Mouse (Mus musculus) G1E (cell line): ENCODE results near the gene Rgs2.

ENCODE experiments used
- CTCF ChIP-seq: IDR thresholded peaks from 2 replicates; pipeline ENCODE4 v1.5.1; 2012; ENCODE audit warnings: low read depth, low read length, inconsistent platforms, mixed read lengths
- GATA1 ChIP-seq: IDR thresholded peaks from 2 replicates; pipeline ENCODE4 v1.6.1; 2012; ENCODE audit warnings: borderline replicate concordance, low read length, inconsistent platforms, mixed read lengths
- GATA2 ChIP-seq: IDR thresholded peaks from 2 replicates; pipeline ENCODE4 v1.6.1; 2012; ENCODE audit warnings: low read depth, low read length, inconsistent platforms, borderline replicate concordance
- POLR2AphosphoS5 ChIP-seq: IDR thresholded peaks from 2 replicates; pipeline ENCODE4 v1.6.1; 2012; ENCODE audit warnings: low read depth, low read length, inconsistent platforms; ENCODE audit not compliant: insufficient replicate concordance

GRCm38 (mm10) chr1:143962301-143962700 is 41.7 kb downstream of the Rgs2 start:
- TF ChIP-seq CTCF (no peak), GATA2 (no peak), POLR2AphosphoS5 (no peak), GATA1 (no peak)
